Mouse (Mus musculus) CH12.LX (cell line): Measurements from ENCODE around the gene Sort1. TPM values are rescaled to one million over a fixed set of nuclear protein-coding genes. Genes with fewer than 3 reads are reported as not detected.

Source experiments
- DNase-seq: peaks from one replicate; pipeline ENCODE4 v3.0.0-alpha.2; 2013; ENCODE audit errors: extremely low read depth
- H3K27ac ChIP-seq: 2 replicates; pipeline ENCODE4 v1.5.1; 2012; ENCODE audit warnings: low read depth, mild to moderate bottlenecking, control low read depth, moderate library complexity; ENCODE audit not compliant: insufficient read depth
- H3K27me3 ChIP-seq: replicated peaks from 2 replicates; pipeline ENCODE3; 2012; ENCODE audit warnings: inconsistent platforms
- H3K36me3 ChIP-seq, 2 experiments: replicated peaks in 1 of 2; 2 replicates each; pipeline versions ENCODE3 to v1.6.1; 2012; ENCODE audit warnings: inconsistent platforms in 1 of 2, low read length in 1 of 2, mild to moderate bottlenecking in 1 of 2, mixed read lengths in 1 of 2, moderate library complexity in 1 of 2; ENCODE audit not compliant: control insufficient read depth in 1 of 2, insufficient read depth in 1 of 2
- H3K4me1 ChIP-seq, 2 experiments: 2 replicates each; pipeline ENCODE4 v1.6.1; 2012; ENCODE audit warnings: inconsistent platforms in 1 of 2, moderate library complexity in 1 of 2; ENCODE audit not compliant: insufficient read depth in 2 of 2, control insufficient read depth in 1 of 2
- H3K4me2 ChIP-seq: 2 replicates; pipeline ENCODE4 v1.6.1; 2012; ENCODE audit warnings: low read depth, mild to moderate bottlenecking, control low read depth; ENCODE audit not compliant: poor library complexity, insufficient read depth, severe bottlenecking
- H3K4me3 ChIP-seq, 3 experiments: fragments of 150-350 bp in 1 of 3; sonication (generic) in 1 of 3; replicated peaks in 1 of 3; 2 replicates each; pipeline versions ENCODE3 to v1.5.1; 2011 to 2012; ENCODE audit warnings: low read depth in 2 of 3, low read length in 2 of 3, mild to moderate bottlenecking in 2 of 3, moderate library complexity in 2 of 3, control low read depth in 1 of 3, improper control_type of control experiment in 1 of 3, inconsistent platforms in 1 of 3, mixed read lengths in 1 of 3; ENCODE audit not compliant: poor library complexity in 1 of 3
- H3K79me2 ChIP-seq: replicated peaks from 2 replicates; pipeline ENCODE4 v1.6.1; 2012; ENCODE audit warnings: mild to moderate bottlenecking, moderate library complexity; ENCODE audit not compliant: control insufficient read depth, poor library complexity, insufficient read depth, severe bottlenecking; ENCODE audit errors: extremely low read depth
- H3K9ac ChIP-seq: 2 replicates; pipeline ENCODE4 v1.6.1; 2012; ENCODE audit warnings: low read depth, mild to moderate bottlenecking, control low read depth, moderate library complexity; ENCODE audit not compliant: insufficient read depth
- H3K9me3 ChIP-seq: replicated peaks from 2 replicates; pipeline ENCODE3; 2012; ENCODE audit warnings: low read length, inconsistent platforms, mixed read lengths
- BHLHE40 ChIP-seq: IDR thresholded peaks from 2 replicates; pipeline ENCODE4 v1.6.1; 2011; ENCODE audit warnings: mild to moderate bottlenecking, low read depth, low read length, improper control_type of control experiment
- CTCF ChIP-seq, 2 experiments: IDR thresholded peaks in 1 of 2; conservative IDR thresholded peaks in 1 of 2; 2 replicates each; pipeline ENCODE4 v1.5.1; 2011 to 2012; ENCODE audit warnings: low read depth in 2 of 2, low read length in 2 of 2, improper control_type of control experiment in 1 of 2, inconsistent platforms in 1 of 2, mild to moderate bottlenecking in 1 of 2, moderate library complexity in 1 of 2
- ELF1 ChIP-seq: IDR thresholded peaks from 2 replicates; pipeline ENCODE4 v1.6.1; 2014; ENCODE audit warnings: low read depth, mild to moderate bottlenecking, inconsistent platforms, low read length, improper control_type of control experiment
- EP300 ChIP-seq: IDR thresholded peaks from 2 replicates; pipeline ENCODE4 v1.6.1; 2011; ENCODE audit warnings: low read length, improper control_type of control experiment
- ETS1 ChIP-seq: conservative IDR thresholded peaks from 2 replicates; pipeline ENCODE4 v1.6.1; 2012; ENCODE audit warnings: low read depth, mild to moderate bottlenecking, inconsistent platforms, low read length, improper control_type of control experiment, moderate library complexity
- GABPA ChIP-seq: IDR thresholded peaks from 2 replicates; pipeline ENCODE4 v1.6.1; 2012; ENCODE audit warnings: low read depth, low read length, improper control_type of control experiment, inconsistent platforms; ENCODE audit not compliant: insufficient replicate concordance
- IRF4 ChIP-seq: IDR thresholded peaks from 2 replicates; pipeline ENCODE4 v1.6.1; 2014; ENCODE audit warnings: low read depth, mild to moderate bottlenecking, inconsistent platforms, low read length, improper control_type of control experiment
- JUND ChIP-seq: conservative IDR thresholded peaks from 2 replicates; pipeline ENCODE4 v1.6.1; 2011; ENCODE audit warnings: low read depth, low read length, improper control_type of control experiment
- KAT2A ChIP-seq: IDR thresholded peaks from 2 replicates; pipeline ENCODE4 v1.6.1; 2012; ENCODE audit warnings: low read length, improper control_type of control experiment, inconsistent platforms; ENCODE audit not compliant: insufficient replicate concordance
- MAFK ChIP-seq: IDR thresholded peaks from 2 replicates; pipeline ENCODE4 v1.6.1; 2011; ENCODE audit warnings: low read length, improper control_type of control experiment; ENCODE audit not compliant: insufficient replicate concordance
- MAX ChIP-seq: IDR thresholded peaks from 2 replicates; pipeline ENCODE4 v1.6.1; 2011; ENCODE audit warnings: low read length, improper control_type of control experiment
- MYC ChIP-seq: IDR thresholded peaks from 2 replicates; pipeline ENCODE4 v1.6.1; 2011; ENCODE audit warnings: low read depth, mild to moderate bottlenecking, improper control_type of control experiment, low read length
- NRF1 ChIP-seq: IDR thresholded peaks from 2 replicates; pipeline ENCODE4 v1.6.1; 2014; ENCODE audit warnings: low read depth, mild to moderate bottlenecking, inconsistent platforms, low read length, improper control_type of control experiment, moderate library complexity
- POLR2AphosphoS2 ChIP-seq: IDR thresholded peaks from 2 replicates; pipeline ENCODE4 v1.6.1; 2011; ENCODE audit warnings: low read depth, low read length, improper control_type of control experiment
- RAD21 ChIP-seq: IDR thresholded peaks from 2 replicates; pipeline ENCODE4 v1.6.1; 2011; ENCODE audit warnings: low read depth, mild to moderate bottlenecking, low read length, improper control_type of control experiment, moderate library complexity
- SIN3A ChIP-seq: IDR thresholded peaks from 2 replicates; pipeline ENCODE4 v1.6.1; 2012; ENCODE audit warnings: low read length, improper control_type of control experiment, inconsistent platforms
- TBP ChIP-seq: conservative IDR thresholded peaks from 2 replicates; pipeline ENCODE4 v1.6.1; 2011; ENCODE audit warnings: low read depth, low read length, improper control_type of control experiment
- USF1 ChIP-seq: IDR thresholded peaks from 2 replicates; pipeline ENCODE4 v1.6.1; 2014; ENCODE audit warnings: low read depth, mild to moderate bottlenecking, inconsistent platforms, low read length, improper control_type of control experiment
- USF2 ChIP-seq: conservative IDR thresholded peaks from 2 replicates; pipeline ENCODE4 v1.6.1; 2011; ENCODE audit warnings: low read depth, low read length, improper control_type of control experiment
- ZC3H11A ChIP-seq: IDR thresholded peaks from 2 replicates; pipeline ENCODE4 v1.6.1; 2012; ENCODE audit warnings: low read depth, mild to moderate bottlenecking, inconsistent platforms, low read length, improper control_type of control experiment
- ZKSCAN1 ChIP-seq: IDR thresholded peaks from 2 replicates; pipeline ENCODE4 v1.6.1; 2012; ENCODE audit warnings: low read depth, inconsistent platforms, low read length, improper control_type of control experiment, borderline replicate concordance
- ZNF384 ChIP-seq: IDR thresholded peaks from 2 replicates; pipeline ENCODE4 v1.6.1; 2012; ENCODE audit warnings: low read depth, low read length, improper control_type of control experiment, inconsistent platforms
- dilution Hi-C: fragments of 300-500 bp; cut with MboI; formaldehyde crosslinking; loops from 2 replicates; pipeline ENCODE4 v1.14.3; 2020; ENCODE audit warnings: low sequenced_read_pairs; ENCODE audit not compliant: extremely low pct_unique_long_range_greater_than_20kb, extremely low pct_ligation_motif_present
- in situ Hi-C: fragments of 300-500 bp; cut with MboI; formaldehyde crosslinking; loops from 3 replicates; pipeline ENCODE4 v1.14.3; 2019; ENCODE audit warnings: low sequenced_read_pairs, low pct_ligation_motif_present, low pct_unique_long_range_greater_than_20kb, mixed read lengths
- polyA plus RNA-seq: library from polyadenylated mRNA; unstranded; fragments of >175 nt; gene quantifications from 2 replicates; pipeline ENCODE4 v1.2.1, GENCODE M21; 2012; ENCODE audit warnings: low read depth; ENCODE audit not compliant: insufficient read length
- total RNA-seq, 2 experiments: library from RNA; depleted of rRNA; stranded (reverse); fragments of 300-350 nt in 1 of 2; fragments of >200 nt in 1 of 2; gene quantifications; 2 replicates each; pipeline ENCODE4 v1.2.3; 2012 to 2014

Gene Sort1
- total and polyA plus RNA-seq, 3 experiments: 0.15 to 1.2 (median 0.90) TPM

- in situ Hi-C loops (no loop called here), dilution Hi-C loops (no loop called here)
- Histone ChIP-seq H3K79me2 (no peaks in the 10 kb centered on the region), H3K27me3 (no peaks in the 10 kb centered on the region), H3K4me1 (peaks cover 5 to 28% of the 10 kb centered on the region in 2 experiments; a peak in 2 of 4 replicates), H3K9ac (no peak overlapping the region), H3K9me3 (no peaks in the 10 kb centered on the region), H3K4me3 (no peak overlapping the region), H3K36me3 (no peaks in the 10 kb centered on the region), H3K4me2 (no peak overlapping the region), H3K27ac (no peak overlapping the region)
- TF ChIP-seq TBP: no peak
- no peak for TF ChIP-seq MYC
- no peak for TF ChIP-seq ZNF384
- TF ChIP-seq RAD21: no peak
- no peak for TF ChIP-seq ZC3H11A
- TF ChIP-seq POLR2AphosphoS2: no peak
- TF ChIP-seq KAT2A: no peak
- TF ChIP-seq USF2: no peak
- TF ChIP-seq MAX: no peak
- TF ChIP-seq CTCF (conservative IDR thresholded peaks at IDR 0.05 in 1 of 2, IDR thresholded peaks at IDR 0.05 in 1 of 2; ENCODE audit: low read depth in 2 of 2, low read length in 2 of 2): no peak
- no peak for TF ChIP-seq NRF1
- TF ChIP-seq ETS1: no peak
- TF ChIP-seq MAFK: no peak
- no peak for DNase-seq
These were observed 10.5 kb downstream of the Sort1 start for GRCm38 (mm10) chr3:108294398-108294797.

- TF ChIP-seq SIN3A (no peak), NRF1 (no peak), ZC3H11A (no peak), ZKSCAN1 (no peak), ETS1 (no peak), USF1 (no peak), BHLHE40 (no peak), ELF1 (no peak), EP300 (no peak), JUND (no peak), IRF4 (no peak), CTCF (conservative IDR thresholded peaks at IDR 0.05 in 1 of 2, IDR thresholded peaks at IDR 0.05 in 1 of 2; ENCODE audit: low read depth in 2 of 2, low read length in 2 of 2) (no peak), GABPA (no peak)
- Histone ChIP-seq H3K9ac (no peak overlapping the region), H3K9me3 (no peaks in the 10 kb centered on the region), H3K4me1 (peaks cover 5 to 22% of the 10 kb centered on the region in 2 experiments; a peak in 2 of 4 replicates), H3K4me3 (no peak overlapping the region), H3K27me3 (no peaks in the 10 kb centered on the region), H3K36me3 (no peaks in the 10 kb centered on the region), H3K27ac (no peak overlapping the region), H3K4me2 (no peak overlapping the region), H3K79me2 (no peaks in the 10 kb centered on the region)
- in situ Hi-C loops: no loop called here
- dilution Hi-C loops: no loop called here
- no peak for DNase-seq
These were observed 11.7 kb downstream of the Sort1 start for GRCm38 (mm10) chr3:108295379-108296219.
